Mouse (Mus musculus) layer of hippocampus, postnatal 25 days (tissue): Measurements from ENCODE around the gene Cd82. TPM values are rescaled to one million over a fixed set of nuclear protein-coding genes. Genes with fewer than 3 reads are reported as not detected.

Source experiments
- DNase-seq, 2 experiments: peaks; one replicate each; pipeline ENCODE4 v3.0.0; 2022; ENCODE audit warnings: mixed read lengths in 2 of 2, low spot score in 1 of 2; ENCODE audit errors: extremely low spot score in 1 of 2
- total RNA-seq, 2 experiments: library from RNA; stranded (reverse); gene quantifications; 2 replicates each; pipeline ENCODE4 v1.2.3; 2021

Gene Cd82
- 10 to 100 TPM; 22.0 to 23.8 TPM for total RNA-seq

- no peak for DNase-seq
Observed at GRCm38 (mm10) chr2:93462760-93463159, at the start of gene Cd82. Gene Cd82, minus strand, starts transcription at chr2:93463140.

- no peak for DNase-seq
Observed at GRCm38 (mm10) chr2:93512130-93512529, 49.2 kb upstream of the Cd82 start.

GRCm38 (mm10) chr2:93510839-93511238 lies 47.9 kb upstream of the Cd82 start:
- no peak for DNase-seq

- no peak for DNase-seq
Observed at GRCm38 (mm10) chr2:93509777-93510750, 47.1 kb upstream of the Cd82 start.

GRCm38 (mm10) chr2:93505091-93505490 lies 42.2 kb upstream of the Cd82 start:
- DNase-seq: no peak

GRCm38 (mm10) chr2:93503353-93503752 lies 40.4 kb upstream of the Cd82 start:
- no peak for DNase-seq

GRCm38 (mm10) chr2:93501303-93501702 lies 38.4 kb upstream of the Cd82 start:
- no peak for DNase-seq

GRCm38 (mm10) chr2:93497221-93497620 lies 34.3 kb upstream of the Cd82 start:
- no peak for DNase-seq

- DNase-seq: no peak
Observed at GRCm38 (mm10) chr2:93495170-93495569, 32.2 kb upstream of the Cd82 start.

- DNase-seq: no peak
Observed at GRCm38 (mm10) chr2:93493541-93493940, 30.6 kb upstream of the Cd82 start.

GRCm38 (mm10) chr2:93490516-93490915 lies 27.6 kb upstream of the Cd82 start:
- no peak for DNase-seq

- DNase-seq: no peak
Observed at GRCm38 (mm10) chr2:93488911-93489587, 26.1 kb upstream of the Cd82 start.

GRCm38 (mm10) chr2:93485459-93485858 lies 22.5 kb upstream of the Cd82 start:
- DNase-seq: no peak

- no peak for DNase-seq
Observed at GRCm38 (mm10) chr2:93482036-93482644, 19.2 kb upstream of the Cd82 start.

- no peak for DNase-seq
Observed at GRCm38 (mm10) chr2:93478744-93479143, 15.8 kb upstream of the Cd82 start.

GRCm38 (mm10) chr2:93477519-93477918 lies 14.6 kb upstream of the Cd82 start:
- peak; percentile 46 to 69 for DNase-seq

GRCm38 (mm10) chr2:93476487-93476886 lies 13.5 kb upstream of the Cd82 start:
- DNase-seq: no peak

- peak; percentile 88 to 96 for DNase-seq
Observed at GRCm38 (mm10) chr2:93475040-93475439, 12.1 kb upstream of the Cd82 start.

GRCm38 (mm10) chr2:93473915-93474314 lies 11.0 kb upstream of the Cd82 start:
- DNase-seq: no peak

GRCm38 (mm10) chr2:93470849-93471576 lies 8.1 kb upstream of the Cd82 start:
- peak; percentile 66 to 91 for DNase-seq
